Mouse (Mus musculus) cortical plate, adult 2 months (tissue): ENCODE measurements around the gene Ripor3.

ENCODE experiments used
- CTCF ChIP-seq: fragments of 200-500 bp; IDR thresholded peaks from 2 replicates; pipeline ENCODE4 v1.5.1; 2011; ENCODE audit warnings: mild to moderate bottlenecking, control low read depth, low read length; ENCODE audit not compliant: insufficient read depth; ENCODE audit errors: extremely low read depth
- POLR2A ChIP-seq: fragments of 200-500 bp; IDR thresholded peaks from 2 replicates; pipeline ENCODE4 v1.6.1; 2011; ENCODE audit warnings: mild to moderate bottlenecking, low read length, control low read depth; ENCODE audit not compliant: insufficient read depth; ENCODE audit errors: extremely low read depth

DNA sequence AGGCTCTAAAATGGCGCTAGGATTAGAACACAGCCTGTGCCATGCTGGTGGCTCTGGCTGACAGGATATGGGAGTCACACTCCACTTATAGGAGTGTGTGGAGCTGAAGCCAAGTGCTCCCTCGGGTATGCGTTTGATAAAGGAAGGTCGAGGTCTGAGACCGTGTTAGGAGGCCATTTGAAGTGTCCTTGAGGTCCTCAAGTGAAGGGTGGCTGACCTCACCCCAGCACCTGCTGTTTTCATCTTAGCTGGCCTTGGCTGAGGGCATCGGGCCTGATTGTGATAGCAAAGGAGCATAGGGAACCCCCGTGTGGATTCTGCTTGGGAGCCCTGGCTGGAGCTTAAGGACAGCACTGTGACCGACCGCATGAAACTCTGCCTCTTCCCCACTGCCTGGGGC, 46.1 kb downstream of the Ripor3 start:
- TF ChIP-seq CTCF (no peak), POLR2A (no peak)
